Mouse (Mus musculus) monocyte, adult 2 months (primary cell): ENCODE results near the gene Glis1.
A peak's percentile ranks its signal among the peaks of the same experiment; 100 is the strongest.
"Not testable (repeated sequence)": the region's sequence is repeated elsewhere in the genome, so short reads cannot be mapped to it uniquely, and the experiment has no call there.

Experiments
- DNase-seq, 2 experiments: peaks; one replicate each; pipeline ENCODE4 v3.0.0; 2022; ENCODE audit warnings: low spot score in 2 of 2, low read depth in 1 of 2

Gene Glis1

DNA sequence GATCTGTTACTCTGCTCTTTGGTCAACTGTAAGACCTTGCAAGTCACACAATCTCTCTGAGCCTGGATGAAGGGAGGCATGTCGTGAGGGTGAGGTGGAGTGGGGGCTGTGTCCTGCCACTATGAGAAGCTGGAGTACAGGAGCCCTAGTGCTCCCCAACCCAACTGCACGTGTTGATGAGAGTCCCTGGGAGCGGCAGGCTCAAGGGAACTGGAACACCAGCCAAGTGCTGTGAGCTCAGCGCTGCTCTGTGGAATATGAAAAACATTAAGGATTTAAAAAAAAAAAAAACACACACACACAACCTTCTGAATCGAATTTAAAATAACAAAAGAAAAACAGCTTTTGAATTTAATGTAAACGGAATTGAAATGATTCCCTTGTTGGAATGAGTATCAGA is 141.4 kb downstream of the Glis1 start:
- no peak for DNase-seq

DNA sequence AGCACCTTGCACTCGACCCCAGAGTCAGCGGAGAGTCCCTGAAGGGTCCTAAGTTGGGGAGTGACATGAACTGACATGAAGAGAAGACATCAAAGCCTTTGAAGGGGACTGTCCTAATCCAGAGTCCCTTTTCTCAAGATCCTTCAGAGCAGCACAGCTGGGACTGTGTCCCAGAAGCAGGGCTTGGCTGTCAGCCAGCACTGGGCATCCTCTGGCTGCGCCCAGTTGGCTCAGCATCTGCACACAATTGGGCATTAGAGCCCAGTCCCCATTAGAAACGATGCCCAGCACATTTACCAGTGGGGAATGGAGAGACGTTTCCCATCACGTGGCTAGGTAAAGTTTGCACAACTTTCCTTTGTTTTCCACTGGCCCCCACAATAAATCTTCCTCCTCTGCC is 142.4 kb downstream of the Glis1 start:
- DNase-seq, result no peak

DNA sequence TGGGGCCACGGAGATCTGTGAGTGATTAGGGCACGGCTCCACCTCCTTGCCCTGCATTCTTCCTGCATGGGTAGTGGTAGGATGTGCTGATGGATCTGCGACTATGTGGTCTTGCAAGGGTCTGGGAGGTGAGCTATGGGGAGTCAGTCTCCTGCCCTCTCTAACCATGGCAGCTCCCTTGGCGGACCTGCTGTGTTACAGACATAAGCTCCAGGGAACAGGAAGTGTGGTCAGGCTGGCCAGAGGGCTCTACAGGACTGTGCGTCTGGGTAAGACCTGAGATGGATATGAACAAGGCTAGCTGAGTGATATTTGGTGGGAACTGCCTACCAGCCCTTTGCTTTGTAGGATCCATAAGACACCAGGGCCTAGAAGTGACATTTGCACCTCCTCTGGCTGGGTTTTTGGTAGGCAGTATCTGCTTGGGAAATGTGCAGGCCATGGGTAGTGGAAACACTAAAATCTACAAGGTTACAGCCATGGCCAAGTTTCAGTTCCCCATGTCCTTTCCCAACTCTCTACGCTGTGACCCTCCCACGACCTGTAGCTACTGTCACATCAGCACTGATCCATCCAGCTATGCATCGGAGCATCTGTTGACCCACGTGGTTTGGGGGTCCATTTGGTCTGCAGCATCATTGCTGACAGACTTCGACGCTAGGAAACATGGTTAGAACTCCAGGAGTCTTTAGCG is 142.9 kb downstream of the Glis1 start:
- DNase-seq, result peak; percentile 46 to 49

DNA sequence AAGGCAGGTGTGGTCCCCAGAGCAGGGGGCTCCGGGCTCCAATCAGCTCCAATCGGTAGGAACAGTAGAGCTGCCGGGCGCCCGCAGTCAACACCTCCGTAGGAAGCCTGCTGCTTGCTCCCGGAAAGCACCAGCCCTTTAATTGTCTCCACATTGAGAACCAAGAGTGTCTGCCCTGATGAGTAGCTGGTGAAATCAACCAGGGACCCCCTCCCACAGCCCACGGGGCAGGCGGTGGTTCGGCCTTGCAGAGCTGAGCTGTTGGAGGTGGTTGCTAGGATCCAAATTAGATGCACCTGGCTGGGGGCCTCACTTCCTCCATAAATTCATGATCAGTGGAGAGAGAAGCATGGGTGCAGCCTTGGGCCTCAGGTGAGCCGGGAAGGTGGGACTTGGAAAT is 146.5 kb downstream of the Glis1 start:
- no peak for DNase-seq

DNA sequence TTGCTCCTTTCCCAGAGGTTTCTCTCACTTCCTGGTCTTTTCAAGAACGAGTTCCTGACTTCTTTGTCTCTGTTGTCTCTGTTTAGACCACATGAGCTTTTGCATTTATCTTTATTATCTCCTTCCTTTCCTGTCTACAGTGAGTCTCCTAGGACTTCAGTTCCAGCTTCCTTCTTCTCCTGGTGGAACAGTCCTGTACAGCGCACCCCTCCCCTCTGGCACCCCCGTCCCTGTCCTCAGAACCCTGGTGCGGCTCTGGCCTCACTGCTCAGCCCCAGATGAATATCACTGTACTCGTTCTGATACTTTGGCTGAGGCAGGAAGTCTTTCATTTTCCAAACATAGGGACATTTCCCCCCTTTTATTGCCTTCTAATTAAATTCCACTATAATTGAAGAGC is 152.0 kb downstream of the Glis1 start:
- DNase-seq, result no peak

DNA sequence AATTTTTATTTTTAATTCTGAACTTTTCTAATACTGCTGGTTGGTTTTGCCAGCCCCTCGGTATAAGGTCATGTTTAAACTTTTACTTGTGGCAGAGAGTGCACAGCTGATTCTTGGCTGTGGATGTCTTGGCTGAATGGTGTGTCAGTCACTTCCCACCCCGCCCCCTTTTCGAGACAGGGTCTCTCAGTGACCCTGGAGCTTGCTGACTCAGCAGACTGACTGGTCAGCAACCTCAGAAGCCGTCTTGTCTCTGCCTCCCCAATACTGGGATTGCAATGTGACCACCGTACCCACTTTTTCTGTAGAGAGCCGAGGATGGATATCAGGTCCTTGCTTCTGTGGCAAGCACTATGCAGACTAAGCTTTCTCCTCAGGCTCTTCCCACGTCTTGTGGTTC is 154.2 kb downstream of the Glis1 start:
- DNase-seq, result no peak

DNA sequence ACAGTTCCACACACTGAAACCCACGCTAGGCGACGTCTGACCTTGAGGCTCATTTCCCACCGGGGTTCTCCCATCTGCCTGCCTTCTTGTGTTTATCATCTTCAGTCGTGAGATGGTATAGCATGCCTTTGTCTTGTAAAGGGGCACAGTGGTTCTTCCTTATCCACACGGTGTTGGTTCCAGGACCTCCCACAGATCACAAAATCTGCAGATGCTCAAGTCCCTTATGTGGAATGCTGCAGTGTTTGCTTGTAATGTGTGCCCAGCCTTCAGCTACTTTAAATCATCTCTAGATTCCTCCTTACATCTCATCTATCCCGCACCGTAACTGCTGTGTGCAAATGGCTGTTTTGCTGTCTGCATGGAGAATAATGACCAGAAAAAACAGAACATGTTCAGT is 154.7 kb downstream of the Glis1 start:
- DNase-seq, result no peak

DNA sequence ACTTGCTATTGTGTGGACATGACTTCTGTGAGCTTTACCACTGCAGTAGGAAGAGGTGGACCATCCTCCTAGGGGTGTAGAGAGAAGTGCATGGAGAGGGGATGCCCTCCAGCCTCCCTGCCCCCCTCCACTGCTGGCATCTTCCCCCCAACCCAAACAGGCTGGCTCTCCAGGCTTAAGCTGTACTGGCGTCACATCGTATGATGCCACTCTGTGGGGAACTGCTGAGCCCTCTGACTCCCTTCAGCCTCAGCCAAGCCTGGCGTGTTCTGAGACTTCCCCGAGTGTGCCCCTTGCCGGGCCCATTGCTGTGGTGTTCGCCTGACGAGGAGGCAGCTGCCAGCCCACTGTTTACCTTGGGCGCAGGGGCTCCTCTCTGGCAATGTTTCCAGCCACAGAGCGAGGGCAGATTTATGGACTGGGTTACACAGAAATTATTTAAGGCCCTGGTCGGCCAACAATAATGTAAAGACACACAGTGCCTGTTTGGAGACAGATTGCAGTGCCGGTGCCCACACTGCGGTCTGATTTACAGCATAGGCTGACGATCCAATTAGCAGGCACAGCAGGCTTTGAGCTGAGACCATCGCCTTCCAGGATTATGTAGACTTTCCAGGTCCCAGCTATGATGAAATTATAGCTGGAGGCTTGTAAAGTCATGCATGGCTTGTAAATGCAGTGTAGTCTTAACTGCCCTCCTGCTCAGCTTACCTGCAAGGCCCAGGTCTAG is 156.6 kb downstream of the Glis1 start:
- no peak for DNase-seq

DNA sequence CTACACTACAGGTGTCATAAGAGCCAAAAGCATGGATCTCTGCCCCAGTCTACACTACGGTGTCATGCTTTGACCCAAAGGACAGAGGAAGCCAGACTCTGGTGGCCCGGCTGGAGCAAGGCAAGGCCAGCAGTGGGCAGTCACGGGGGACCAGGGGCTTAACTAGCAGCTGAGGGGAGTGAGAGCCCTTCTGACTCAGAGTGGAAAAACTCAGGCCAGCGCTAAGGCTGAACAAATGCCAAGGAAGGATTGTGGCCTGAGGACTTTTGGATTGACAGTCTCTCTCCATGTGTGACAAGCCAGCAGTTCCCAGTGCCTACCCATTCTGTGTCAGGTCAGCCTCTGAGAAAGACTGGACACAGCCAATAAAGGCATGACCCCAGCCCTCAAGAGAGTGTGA is 159.0 kb downstream of the Glis1 start:
- DNase-seq, result no peak

DNA sequence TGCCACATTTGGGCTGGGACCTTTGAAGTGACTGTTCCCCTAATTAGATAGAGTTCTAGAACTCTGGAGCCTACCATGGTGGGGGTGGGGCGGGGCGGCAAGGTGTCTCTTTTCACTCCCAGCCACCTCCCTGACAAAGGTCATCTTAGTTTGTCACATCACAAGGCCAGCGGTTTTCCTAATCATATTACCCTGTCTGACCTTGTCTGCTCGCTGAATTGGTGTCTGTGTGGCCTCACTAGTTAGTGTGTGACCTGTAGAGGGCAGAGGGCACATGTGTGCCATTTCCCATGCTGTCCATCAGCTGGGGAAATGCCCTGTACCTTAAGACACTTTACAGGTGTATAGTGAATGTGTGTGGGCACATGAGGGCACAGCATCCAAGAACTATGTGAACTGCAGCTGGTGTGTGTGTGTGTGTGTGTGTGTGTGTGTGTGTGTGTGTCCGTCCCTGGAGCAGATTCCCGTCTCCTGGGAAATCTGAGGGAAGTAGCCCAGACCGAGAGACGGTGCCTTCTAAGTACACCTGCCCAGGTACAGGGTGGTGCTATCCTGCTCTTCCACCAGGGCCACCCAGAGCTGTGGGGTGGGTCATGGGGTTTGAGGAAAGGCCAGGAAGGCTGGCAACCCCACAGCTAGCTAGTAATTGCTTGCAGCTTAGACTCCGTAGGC is 163.0 kb downstream of the Glis1 start:
- no peak for DNase-seq

DNA sequence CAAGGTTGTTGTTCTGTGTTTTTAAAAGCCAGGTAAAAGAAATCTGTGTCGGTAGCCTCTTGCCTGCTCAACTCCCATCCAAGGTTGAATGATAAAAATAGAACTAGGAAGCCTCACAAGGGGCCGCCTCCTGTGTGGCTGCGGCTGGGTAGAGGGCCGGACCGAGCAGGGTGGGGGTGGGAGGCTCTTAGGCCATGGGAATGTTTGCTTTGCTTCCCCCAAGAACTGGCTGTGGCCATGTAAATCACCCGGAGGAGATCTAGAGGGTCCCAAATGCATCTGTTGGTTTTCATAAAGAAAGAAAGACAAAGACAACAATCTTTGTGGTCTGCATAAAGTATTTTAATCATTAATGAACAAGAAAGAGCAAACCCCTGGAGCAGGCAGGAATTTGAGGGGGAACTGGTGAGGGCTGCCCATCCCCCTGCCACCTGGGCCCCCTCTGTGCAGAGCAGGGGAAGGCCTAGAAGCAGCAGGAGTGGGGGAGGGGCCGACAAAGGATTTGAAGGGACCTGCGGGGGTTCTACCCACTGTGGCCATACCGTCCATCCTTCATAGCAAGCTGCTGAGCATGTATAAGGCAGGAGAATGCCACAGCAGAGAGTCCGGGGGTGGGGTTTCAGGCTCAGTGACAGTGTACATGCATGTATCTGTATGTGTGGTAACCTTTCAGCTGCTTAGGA is 163.6 kb downstream of the Glis1 start:
- DNase-seq, result no peak

DNA sequence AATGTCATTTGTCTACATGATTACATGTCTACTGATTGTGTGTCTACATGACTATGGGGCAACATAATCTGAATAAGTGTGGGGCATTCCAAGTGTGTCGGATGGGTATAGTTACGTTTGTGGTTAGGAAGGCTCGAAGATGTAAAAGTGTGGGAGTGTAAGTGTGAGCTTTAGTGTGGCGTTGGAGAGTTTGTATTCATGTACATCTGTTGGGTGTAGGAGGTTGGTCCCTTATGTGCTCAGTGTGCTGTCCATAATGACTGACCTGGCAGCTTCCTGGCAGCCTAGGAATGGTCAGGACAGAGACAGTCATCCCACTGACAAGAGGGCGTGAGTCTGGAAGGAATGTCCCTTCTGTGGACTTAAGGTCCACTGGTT is 164.2 kb downstream of the Glis1 start:
- not testable (repeated sequence) for DNase-seq

DNA sequence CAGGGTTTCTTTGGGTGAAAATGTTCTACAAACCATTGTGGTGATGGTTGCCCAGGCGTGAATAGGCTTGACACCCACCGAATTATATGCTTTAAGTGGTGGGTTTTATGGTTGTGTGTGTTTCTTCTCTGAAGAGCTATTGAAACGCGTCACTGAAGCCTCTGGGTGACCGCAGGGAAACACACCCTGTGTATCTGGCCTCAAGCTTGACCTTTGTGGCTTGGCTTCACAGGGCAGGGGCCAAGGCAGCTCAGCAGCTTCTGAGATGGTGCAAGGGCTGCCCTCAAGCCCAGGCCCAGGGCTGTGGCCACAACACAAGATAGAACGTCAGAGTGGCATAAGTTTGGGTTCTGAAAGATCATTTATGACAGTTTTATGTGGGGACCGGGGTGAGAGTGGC is 167.9 kb downstream of the Glis1 start:
- no peak for DNase-seq

DNA sequence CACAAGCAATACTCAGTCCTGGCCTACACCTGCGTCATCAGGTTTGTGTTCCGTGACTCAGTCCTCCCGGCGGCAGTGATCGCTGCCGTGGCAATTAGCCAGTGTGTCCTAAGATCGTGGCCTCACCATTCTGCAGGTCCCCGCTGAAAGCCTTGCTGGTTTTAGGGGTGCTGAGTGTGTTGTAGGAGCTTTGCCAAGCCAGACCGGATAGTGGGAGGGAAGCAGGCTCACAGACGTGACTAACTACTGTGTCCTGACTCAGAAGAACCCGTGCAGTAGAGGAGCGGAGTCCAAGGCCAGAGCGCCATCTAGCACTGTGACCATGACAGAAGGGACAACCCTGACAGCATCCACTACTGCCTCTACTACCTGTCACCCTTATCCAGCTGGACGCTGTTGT is 168.4 kb downstream of the Glis1 start:
- no peak for DNase-seq

DNA sequence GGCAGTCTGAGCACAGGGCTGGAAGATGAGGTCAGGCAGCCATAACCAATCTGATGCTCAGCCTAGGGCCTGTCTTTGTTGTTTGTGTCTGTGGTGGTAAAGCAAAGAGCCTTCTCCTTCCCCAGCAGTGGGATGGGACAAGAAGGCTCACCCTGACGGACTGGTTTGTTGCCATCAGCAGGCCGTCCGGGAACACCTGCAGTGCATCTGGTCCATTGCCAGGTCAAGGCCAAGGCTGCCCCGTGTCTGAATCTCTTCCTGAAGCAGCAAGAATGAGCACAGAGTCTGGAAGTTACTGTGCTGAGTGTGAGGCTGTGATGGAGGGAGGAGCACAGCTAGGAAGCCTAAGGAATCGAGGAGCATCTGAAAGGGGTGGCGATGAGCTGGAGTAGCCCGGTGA is 168.8 kb downstream of the Glis1 start:
- DNase-seq, result no peak

DNA sequence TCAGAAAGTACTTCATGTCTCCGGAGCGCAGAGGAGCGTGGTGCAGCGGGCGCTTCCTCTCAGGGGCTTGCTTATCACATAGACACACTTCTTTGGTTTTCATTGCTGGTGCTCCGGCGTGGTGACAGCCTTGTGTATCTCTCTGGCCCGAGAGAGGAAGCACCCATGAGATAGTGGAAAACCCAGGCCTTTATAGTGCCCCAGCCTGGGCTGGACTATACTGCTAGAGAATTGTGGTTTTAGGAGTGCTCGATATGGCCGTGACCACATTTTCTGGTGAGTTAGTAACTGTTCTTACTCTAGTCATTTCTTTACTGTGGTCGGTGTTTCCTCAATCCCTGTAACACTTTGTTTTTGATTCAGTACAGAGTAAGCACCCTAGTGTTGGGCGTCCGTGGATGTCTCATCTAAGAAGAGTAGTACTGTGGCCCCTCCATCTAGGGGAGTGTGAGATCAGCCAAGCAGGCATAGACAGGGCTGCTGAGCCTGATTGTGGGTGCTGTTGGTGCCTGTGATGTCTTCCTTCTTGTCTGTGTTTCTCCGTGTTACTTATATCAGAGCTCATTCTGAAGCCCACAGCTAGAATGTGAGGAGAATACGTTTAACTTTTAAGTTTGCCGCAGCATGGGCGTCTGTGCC is 171.7 kb downstream of the Glis1 start:
- no peak for DNase-seq

DNA sequence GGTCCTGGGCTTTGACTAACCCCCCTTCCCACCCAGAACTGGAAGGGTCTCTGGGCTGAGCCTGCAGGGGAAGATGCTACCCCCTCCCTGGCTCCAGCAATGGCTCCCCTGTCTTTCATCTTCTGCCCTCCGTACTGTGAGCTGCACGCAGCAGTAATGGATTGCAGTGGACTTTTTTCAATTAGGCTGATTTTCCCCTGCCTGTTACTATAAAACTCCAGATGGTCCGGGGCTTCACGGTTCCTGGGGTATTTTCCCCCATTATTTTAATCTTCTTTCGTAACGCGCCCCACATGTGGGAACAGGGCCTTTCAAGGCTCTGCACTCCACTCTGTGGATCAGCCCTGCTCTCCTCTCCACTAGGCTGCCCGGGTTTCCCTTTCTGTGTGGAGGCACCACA is 175.4 kb downstream of the Glis1 start:
- DNase-seq, result no peak

DNA sequence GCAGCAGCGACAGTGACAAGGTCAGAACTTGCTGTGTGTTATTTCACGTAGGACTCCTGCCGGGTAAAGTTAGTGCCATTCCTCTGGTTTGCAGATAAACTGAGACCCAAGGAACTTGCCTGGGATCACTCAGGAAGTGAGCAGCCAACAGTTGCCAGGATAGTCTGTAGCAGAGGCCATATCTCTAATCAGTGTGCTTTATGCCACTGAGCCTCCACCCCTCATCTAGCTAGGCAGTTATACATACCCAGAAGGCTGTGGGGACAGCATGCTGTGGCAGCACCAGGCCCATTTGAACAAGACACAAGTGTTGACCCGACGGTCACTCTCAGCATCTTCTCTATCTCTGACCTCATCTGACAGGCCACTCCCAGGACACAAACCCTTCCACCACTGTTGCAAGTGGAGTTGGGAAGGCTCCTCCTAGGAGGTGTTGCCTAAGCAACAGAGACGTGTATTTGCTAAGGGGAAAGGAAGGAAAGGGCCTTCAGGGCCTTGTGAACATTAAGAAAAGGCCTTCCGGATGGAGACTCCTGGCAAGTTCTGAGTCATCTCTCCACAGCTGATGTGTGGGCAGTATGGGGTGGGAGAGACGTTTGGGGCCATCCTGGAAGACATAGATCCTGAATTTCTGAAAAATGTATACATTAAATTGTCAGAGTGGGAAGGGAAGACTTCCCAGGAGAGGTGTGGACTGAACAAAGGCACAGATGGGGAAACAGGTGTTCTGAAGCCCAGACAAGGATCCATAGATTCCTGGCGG is 177.7 kb downstream of the Glis1 start:
- DNase-seq, result no peak

DNA sequence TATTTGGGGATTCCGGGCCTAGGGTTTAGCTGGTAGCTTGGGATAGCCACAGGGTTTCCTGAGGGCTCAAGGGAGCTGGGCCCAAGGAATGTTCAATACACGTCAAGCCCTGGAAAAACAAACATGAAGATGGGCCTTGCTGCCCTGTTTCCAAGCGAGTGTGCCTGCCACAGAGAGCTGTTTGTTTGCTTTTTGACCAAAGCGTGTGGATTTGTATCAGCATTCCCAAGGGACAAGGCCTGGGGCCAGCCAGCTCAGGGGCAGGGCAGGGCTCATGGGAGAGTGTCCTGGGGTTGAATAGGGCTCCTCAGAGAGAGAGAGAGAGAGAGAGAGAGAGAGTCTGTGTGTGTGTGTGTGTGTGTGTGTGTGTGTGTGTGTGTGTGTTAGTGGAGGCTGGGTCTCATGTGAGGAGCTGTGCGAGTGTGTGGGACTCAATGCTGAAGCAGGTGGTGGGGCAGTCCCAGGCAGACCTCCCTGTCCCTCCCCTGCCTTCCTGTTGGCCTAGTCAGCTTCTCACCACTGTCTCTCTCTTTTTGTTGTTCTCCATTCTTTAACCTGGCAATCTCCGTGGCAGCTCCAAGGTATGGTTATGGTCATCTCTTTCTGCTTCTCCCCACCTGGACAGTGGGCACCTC is 183.3 kb downstream of the Glis1 start:
- DNase-seq, result no peak

DNA sequence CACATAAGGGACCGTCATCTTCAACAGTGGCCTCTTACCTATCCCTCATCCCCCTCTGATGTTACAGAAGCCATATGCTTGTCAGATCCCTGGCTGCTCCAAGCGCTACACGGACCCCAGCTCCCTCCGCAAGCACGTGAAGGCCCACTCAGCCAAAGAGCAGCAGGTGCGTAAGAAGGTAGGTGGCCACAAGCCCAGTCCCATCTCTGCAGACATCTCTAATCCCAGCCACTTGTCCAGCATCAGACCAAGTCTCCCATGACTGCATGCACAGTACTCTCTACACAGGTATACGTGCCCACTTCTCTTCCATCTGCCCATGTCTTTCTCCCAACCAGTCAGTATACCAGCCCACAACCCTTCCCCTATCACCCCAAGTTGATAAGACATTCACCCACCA is 185.1 kb downstream of the Glis1 start:
- DNase-seq, result no peak
